Comparison of ENCODE assay signal across 8 mouse cellular contexts in the genomic region with DNA sequence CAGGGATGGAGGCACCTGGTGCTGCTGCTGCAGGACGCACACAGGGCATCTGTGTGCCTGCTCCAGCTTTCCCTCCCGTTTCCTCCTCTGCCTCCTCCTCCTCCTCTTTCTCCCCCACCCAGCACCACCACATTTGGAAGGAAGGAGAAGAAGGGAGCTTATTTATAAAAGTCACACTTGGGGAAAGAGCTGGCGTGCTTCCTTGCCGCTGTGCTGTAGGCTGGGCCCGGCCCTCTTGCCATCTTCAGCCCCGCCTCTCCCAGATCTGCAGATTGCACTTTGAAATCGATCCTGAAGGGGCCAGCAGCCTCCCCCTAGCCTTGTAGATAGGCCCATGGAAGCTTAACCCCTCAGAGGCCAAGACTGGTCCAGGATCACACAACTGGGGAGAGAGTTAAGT. TPM values are rescaled to one million over a fixed set of nuclear protein-coding genes. Genes with fewer than 3 reads are reported as not detected.
DNase-seq lines count a peak whose midpoint lies in the region; ATAC-seq and TF ChIP-seq lines count a peak whose summit lies in the region.

No protein-coding gene starts in this region.

- H3K4me1 ChIP-seq in forebrain, embryonic 10.5 days: peaks cover 48% of the 10 kb centered on the region
- peaks cover 21% of the 10 kb centered on the region for H3K4me1 ChIP-seq in forebrain, embryonic 16.5 days (replicated peaks; ENCODE audit: control insufficient read depth, insufficient read depth, low read length)
- H3K4me1 ChIP-seq in lung, embryonic 15.5 days: peaks cover 57% of the 10 kb centered on the region
- 0 out of 2 replicates have a peak, but pooled peaks cover 11% of the 10 kb centered on the region for H3K4me1 ChIP-seq in intestine, postnatal 0 days (replicated peaks; ENCODE audit: control insufficient read depth, insufficient read depth, low read length)

- H3K4me2 ChIP-seq in forebrain, embryonic 16.5 days (ENCODE audit: low read length): no peak overlapping the region
- peak overlapping the region; percentile 79 for H3K4me2 ChIP-seq in lung, embryonic 15.5 days
- peak overlapping the region; percentile 27 for H3K4me2 ChIP-seq in intestine, postnatal 0 days (replicated peaks; ENCODE audit: low read depth)

- peaks cover 17% of the 10 kb centered on the region for H3K27me3 ChIP-seq in forebrain, embryonic 10.5 days (ENCODE audit: poor library complexity, severe bottlenecking)
- H3K27me3 ChIP-seq in forebrain, embryonic 16.5 days (replicated peaks; ENCODE audit: control insufficient read depth, insufficient read depth, low read length): no peaks in the 10 kb centered on the region
- no peaks in the 10 kb centered on the region for H3K27me3 ChIP-seq in lung, embryonic 15.5 days
- no peaks in the 10 kb centered on the region for H3K27me3 ChIP-seq in intestine, postnatal 0 days (replicated peaks; ENCODE audit: control insufficient read depth, insufficient read depth, low read length)

- no peak for DNase-seq in forebrain, embryonic 10.5 days (ENCODE audit: extremely low spot score, low spot score)
- no peak for DNase-seq in lung, adult 18-20 months
- DNase-seq in right cerebral cortex, postnatal 36 days (ENCODE audit: low spot score in 2 of 2): peak; percentile 62 to 80
- DNase-seq in urinary bladder, postnatal 25 days (ENCODE audit: low spot score): no peak
- DNase-seq in cerebellum, adult 11-12 months: no peak

- 0 out of 2 replicates have a peak, but pooled peaks cover 2% of the 10 kb centered on the region for H3K36me3 ChIP-seq in forebrain, embryonic 10.5 days (replicated peaks)
- H3K36me3 ChIP-seq in forebrain, embryonic 16.5 days (ENCODE audit: control insufficient read depth, insufficient read depth): no peaks in the 10 kb centered on the region
- H3K36me3 ChIP-seq in lung, embryonic 15.5 days: no peaks in the 10 kb centered on the region
- H3K36me3 ChIP-seq in intestine, postnatal 0 days (ENCODE audit: control insufficient read depth, insufficient read depth): no peaks in the 10 kb centered on the region

- no peak overlapping the region for H3K27ac ChIP-seq in forebrain, embryonic 10.5 days
- no peak overlapping the region for H3K27ac ChIP-seq in forebrain, embryonic 16.5 days (ENCODE audit: low read length)
- no peak overlapping the region for H3K27ac ChIP-seq in lung, embryonic 15.5 days
- no peak overlapping the region for H3K27ac ChIP-seq in intestine, postnatal 0 days (ENCODE audit: low read depth, low read length)

- no peak overlapping the region for H3K9ac ChIP-seq in forebrain, embryonic 16.5 days (replicated peaks; ENCODE audit: low read depth, low read length)
- H3K9ac ChIP-seq in lung, embryonic 15.5 days: no peak overlapping the region
- H3K9ac ChIP-seq in intestine, postnatal 0 days (ENCODE audit: low read depth, low read length): no peak overlapping the region

- peak overlapping the region; percentile 7; the same call in 1 of the 2 replicates for H3K4me3 ChIP-seq in forebrain, embryonic 10.5 days
- H3K4me3 ChIP-seq in forebrain, embryonic 16.5 days (replicated peaks; ENCODE audit: low read length): no peak overlapping the region
- no peak overlapping the region for H3K4me3 ChIP-seq in lung, embryonic 15.5 days
- no peak overlapping the region for H3K4me3 ChIP-seq in intestine, postnatal 0 days (ENCODE audit: low read depth, low read length)

- no peaks in the 10 kb centered on the region for H3K9me3 ChIP-seq in forebrain, embryonic 10.5 days
- H3K9me3 ChIP-seq in forebrain, embryonic 16.5 days (ENCODE audit: control insufficient read depth, low read length): no peaks in the 10 kb centered on the region
- H3K9me3 ChIP-seq in lung, embryonic 15.5 days: no peaks in the 10 kb centered on the region
- H3K9me3 ChIP-seq in intestine, postnatal 0 days (ENCODE audit: control insufficient read depth): no peaks in the 10 kb centered on the region

- TF ChIP-seq CTCF in intestine, postnatal 0 days (IDR thresholded peaks at IDR 0.05; ENCODE audit: low read depth): peak; percentile 21

- WGBS in forebrain, embryonic 10.5 days: 30% methylated on average over 7 of the region's 7 CpGs
- 21% methylated on average over 7 of the region's 7 CpGs for WGBS in forebrain, embryonic 16.5 days
- WGBS in lung, embryonic 15.5 days: 15% methylated on average over 7 of the region's 7 CpGs
- WGBS in intestine, postnatal 0 days: 13% methylated on average over 7 of the region's 7 CpGs

- no peak for ATAC-seq in forebrain, embryonic 16.5 days
- no peak for ATAC-seq in lung, embryonic 15.5 days (ENCODE audit: borderline replicate concordance, extremely low read depth, low FRiP score, low TSS enrichment)
- ATAC-seq in intestine, postnatal 0 days: no peak

RNA-seq across cellular contexts. Expression of gene Stx1a, which starts 2.6 kb away (rescaled TPM):
- 8.7 and 10.0 TPM in 2 replicates for polyA plus RNA-seq in forebrain, embryonic 10.5 days (2016; fragmentation: Nextera tagmentation; extraction: Ambion mirVana)
- 81.6 and 110 TPM in 2 replicates for polyA plus RNA-seq in forebrain, embryonic 16.5 days (2015; fragmentation: Nextera tagmentation; extraction: Ambion mirVana)
- polyA plus RNA-seq in lung, embryonic 15.5 days (2015; fragmentation: Nextera tagmentation; extraction: Ambion mirVana): 11.9 and 13.2 TPM in 2 replicates
- polyA plus RNA-seq in intestine, postnatal 0 days (2015; fragmentation: Nextera tagmentation; extraction: Ambion mirVana): 5.6 and 6.5 TPM in 2 replicates

RNA-seq across cellular contexts. Expression of gene Abhd11, which starts 16.9 kb away (rescaled TPM):
- 40.1 and 40.8 TPM in 2 replicates for polyA plus RNA-seq in forebrain, embryonic 10.5 days (2016; fragmentation: Nextera tagmentation; extraction: Ambion mirVana)
- polyA plus RNA-seq in forebrain, embryonic 16.5 days (2015; fragmentation: Nextera tagmentation; extraction: Ambion mirVana): 70.6 and 78.0 TPM in 2 replicates
- polyA plus RNA-seq in lung, embryonic 15.5 days (2015; fragmentation: Nextera tagmentation; extraction: Ambion mirVana): 66.7 and 66.9 TPM in 2 replicates
- polyA plus RNA-seq in intestine, postnatal 0 days (2015; fragmentation: Nextera tagmentation; extraction: Ambion mirVana): 60.1 and 61.9 TPM in 2 replicates

RNA-seq across cellular contexts. Expression of gene Dnajc30, which starts 38.1 kb away (rescaled TPM):
- polyA plus RNA-seq in forebrain, embryonic 10.5 days (2016; fragmentation: Nextera tagmentation; extraction: Ambion mirVana): 25.0 and 26.1 TPM in 2 replicates
- polyA plus RNA-seq in forebrain, embryonic 16.5 days (2015; fragmentation: Nextera tagmentation; extraction: Ambion mirVana): 35.2 and 40.4 TPM in 2 replicates
- 29.1 and 31.7 TPM in 2 replicates for polyA plus RNA-seq in lung, embryonic 15.5 days (2015; fragmentation: Nextera tagmentation; extraction: Ambion mirVana)
- polyA plus RNA-seq in intestine, postnatal 0 days (2015; fragmentation: Nextera tagmentation; extraction: Ambion mirVana): 35.9 and 40.7 TPM in 2 replicates

RNA-seq across cellular contexts. Expression of gene Bud23, which starts 38.9 kb away (rescaled TPM):
- 172 and 176 TPM in 2 replicates for polyA plus RNA-seq in forebrain, embryonic 10.5 days (2016; fragmentation: Nextera tagmentation; extraction: Ambion mirVana)
- 81.9 and 96.3 TPM in 2 replicates for polyA plus RNA-seq in forebrain, embryonic 16.5 days (2015; fragmentation: Nextera tagmentation; extraction: Ambion mirVana)
- polyA plus RNA-seq in lung, embryonic 15.5 days (2015; fragmentation: Nextera tagmentation; extraction: Ambion mirVana): 117 and 124 TPM in 2 replicates
- polyA plus RNA-seq in intestine, postnatal 0 days (2015; fragmentation: Nextera tagmentation; extraction: Ambion mirVana): 40.0 and 40.6 TPM in 2 replicates

RNA-seq across cellular contexts. Expression of gene Cldn3, which starts 39.9 kb away (rescaled TPM):
- 10.8 and 14.9 TPM in 2 replicates for polyA plus RNA-seq in forebrain, embryonic 10.5 days (2016; fragmentation: Nextera tagmentation; extraction: Ambion mirVana)
- polyA plus RNA-seq in forebrain, embryonic 16.5 days (2015; fragmentation: Nextera tagmentation; extraction: Ambion mirVana): 13.0 and 13.6 TPM in 2 replicates
- polyA plus RNA-seq in lung, embryonic 15.5 days (2015; fragmentation: Nextera tagmentation; extraction: Ambion mirVana): 241 and 259 TPM in 2 replicates
- 96.0 and 116 TPM in 2 replicates for polyA plus RNA-seq in intestine, postnatal 0 days (2015; fragmentation: Nextera tagmentation; extraction: Ambion mirVana)

Comparison
In these comparisons a context has a peak if more than half of its experiments do, and no peak if none do; other contexts are left out.
1. DNase-seq: peak in right cerebral cortex, postnatal 36 days (2 of 2); none in forebrain, embryonic 10.5 days (single experiment), lung, adult 18-20 months (0 of 2), urinary bladder, postnatal 25 days (single experiment) and cerebellum, adult 11-12 months (single experiment).